Mouse (Mus musculus): ENCODE results near the gene Cops4.

Cops4 gene

GRCm38 (mm10) chr5:100518049-100519026, at the start of gene Cops4:
Gene Cops4 (plus strand): TSS chr5:100518309.
- peak; percentile 95 for DNase-seq

- DNase-seq = no peak
Measured at GRCm38 (mm10) chr5:100476328-100476727, 41.8 kb upstream of the Cops4 start.

GRCm38 (mm10) chr5:100477604-100478003, 40.5 kb upstream of the Cops4 start:
- no peak for DNase-seq

GRCm38 (mm10) chr5:100483569-100483968, 34.5 kb upstream of the Cops4 start:
- no peak for DNase-seq

GRCm38 (mm10) chr5:100487120-100487519, 31.0 kb upstream of the Cops4 start:
- DNase-seq = no peak

GRCm38 (mm10) chr5:100488231-100488630, 29.9 kb upstream of the Cops4 start:
- DNase-seq = no peak

- no peak for DNase-seq
Measured at GRCm38 (mm10) chr5:100489340-100489739, 28.8 kb upstream of the Cops4 start.

- DNase-seq = no peak
Measured at GRCm38 (mm10) chr5:100491704-100492103, 26.4 kb upstream of the Cops4 start.

GRCm38 (mm10) chr5:100498436-100499180, 19.5 kb upstream of the Cops4 start:
- peak; percentile 77 for DNase-seq

- DNase-seq = no peak
Measured at GRCm38 (mm10) chr5:100499243-100499642, 18.9 kb upstream of the Cops4 start.

- DNase-seq = peak; percentile 21
Measured at GRCm38 (mm10) chr5:100499831-100500304, 18.2 kb upstream of the Cops4 start.

- peak; percentile 80 for DNase-seq
Measured at GRCm38 (mm10) chr5:100500458-100500961, 17.6 kb upstream of the Cops4 start, which contains the start of gene Lin54. Gene Lin54 (minus strand): TSS chr5:100500639.

GRCm38 (mm10) chr5:100501267-100501666, 16.8 kb upstream of the Cops4 start:
- no peak for DNase-seq

GRCm38 (mm10) chr5:100509247-100509646, 8.9 kb upstream of the Cops4 start:
- DNase-seq = no peak

GRCm38 (mm10) chr5:100512576-100512975, 5.5 kb upstream of the Cops4 start:
- no peak for DNase-seq

GRCm38 (mm10) chr5:100519027-100519411, 910 bp downstream of the Cops4 start:
- DNase-seq = no peak

- no peak for DNase-seq
Measured at GRCm38 (mm10) chr5:100520223-100520622, 2.1 kb downstream of the Cops4 start.

GRCm38 (mm10) chr5:100523331-100523730, 5.2 kb downstream of the Cops4 start:
- DNase-seq = no peak

- no peak for DNase-seq
Measured at GRCm38 (mm10) chr5:100524921-100525320, 6.8 kb downstream of the Cops4 start.

GRCm38 (mm10) chr5:100525620-100526019, 7.5 kb downstream of the Cops4 start:
- DNase-seq = no peak

- no peak for DNase-seq
Measured at GRCm38 (mm10) chr5:100526164-100526563, 8.1 kb downstream of the Cops4 start.

- DNase-seq = no peak
Measured at GRCm38 (mm10) chr5:100535826-100536225, 17.7 kb downstream of the Cops4 start.

GRCm38 (mm10) chr5:100536638-100537037, 18.5 kb downstream of the Cops4 start:
- DNase-seq = peak; percentile 15

Measured in kidney, adult 18-20 months (tissue).